Mouse (Mus musculus): ENCODE data around the gene Sim2. TPM values are rescaled to one million over a fixed set of nuclear protein-coding genes. Genes with fewer than 3 reads are reported as not detected.

The Sim2 gene
- polyA plus RNA-seq, 1 experiment from 2014 or later, result 0.32 TPM

DNA sequence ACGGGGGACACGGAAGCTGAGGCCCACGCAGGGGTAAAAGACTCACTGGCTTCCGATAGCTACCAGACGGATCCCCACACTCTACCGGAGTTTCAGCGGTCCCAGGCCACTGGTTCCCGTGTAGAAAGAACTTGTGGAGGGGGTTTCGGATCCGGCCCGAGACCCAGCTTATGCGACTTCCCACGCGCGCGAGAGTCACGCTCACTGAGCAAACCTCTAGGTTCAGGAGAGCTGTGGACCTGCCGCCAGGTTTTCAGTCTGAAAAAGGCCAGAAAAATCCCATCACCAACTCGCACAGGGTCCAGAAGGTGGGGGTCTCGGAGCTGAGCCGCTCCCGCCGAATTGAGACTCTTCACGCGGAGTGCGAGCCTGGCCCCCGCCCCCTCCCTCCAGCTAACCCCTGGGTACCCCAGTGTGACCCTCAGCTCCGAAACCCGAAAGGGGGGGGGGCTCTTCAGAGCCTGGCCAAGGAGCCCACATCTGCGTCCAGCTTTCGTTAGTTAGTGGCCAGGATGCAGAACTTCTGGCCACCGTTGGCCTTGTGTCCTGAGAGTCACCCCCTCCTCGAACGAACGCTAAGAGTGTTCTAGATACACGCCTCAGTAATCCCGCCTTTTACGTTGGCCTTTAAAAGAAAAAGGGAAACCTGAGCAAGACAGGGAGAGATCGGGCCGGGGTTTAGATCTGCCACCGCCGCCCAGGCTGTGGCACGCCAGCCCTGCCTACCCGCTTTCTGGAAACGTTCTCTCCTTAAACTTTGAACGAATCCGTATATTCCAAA lies 5.5 kb upstream of the Sim2 start:
- POLR2A ChIA-PET, result no interaction called here
- CTCF ChIA-PET, result no interaction called here
- H3K27me3 ChIP-seq, result no peaks in the 10 kb centered on the region
- DNase-seq (ENCODE audit: low read depth, low spot score) (no peak), ATAC-seq (no peak)
- in situ Hi-C loops (cut with MboI; ENCODE audit: low pct_unique_long_range_greater_than_20kb), result no loop called here
- TF ChIP-seq CTCF (IDR thresholded peaks at IDR 0.05), result no peak

DNA sequence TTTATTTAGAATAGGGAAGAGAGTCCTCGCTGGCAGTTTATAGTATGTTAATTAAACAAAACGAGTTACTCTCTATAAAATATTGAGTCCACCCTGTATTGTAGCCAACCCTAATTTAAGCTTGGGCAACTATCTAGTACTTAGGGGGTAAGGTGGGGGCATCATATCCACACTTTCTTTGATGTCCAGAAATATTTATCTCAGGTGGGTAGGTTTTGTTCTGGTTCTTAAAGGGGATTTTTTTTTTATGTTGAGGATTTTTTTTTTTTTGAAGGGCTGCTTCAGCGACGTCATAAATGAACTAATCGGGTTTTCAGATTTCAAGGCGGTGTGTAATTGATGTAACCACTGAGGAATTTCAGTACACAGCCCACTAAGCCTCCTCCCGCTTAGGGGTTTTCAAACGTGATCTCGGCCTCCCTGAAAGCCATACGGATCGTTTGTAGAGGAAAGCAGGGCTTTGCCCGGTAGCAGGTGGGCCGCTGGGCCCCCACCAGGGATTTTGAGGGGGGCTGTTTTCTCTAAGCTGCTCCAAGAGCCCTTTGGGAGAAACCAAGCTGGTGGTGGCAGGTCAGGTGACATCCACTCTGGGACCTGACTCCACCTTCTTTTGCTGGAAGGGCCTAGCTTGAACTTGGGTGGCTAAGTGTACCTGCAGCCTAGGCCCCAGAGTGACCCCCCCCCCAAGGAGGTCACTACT lies 4.7 kb upstream of the Sim2 start:
- in situ Hi-C loops (cut with MboI; ENCODE audit: low pct_unique_long_range_greater_than_20kb), result no loop called here
- no peaks in the 10 kb centered on the region for H3K27me3 ChIP-seq
- ATAC-seq, result no peak
- ChIA-PET POLR2A (no interaction called here), CTCF (no interaction called here)
- TF ChIP-seq CTCF (IDR thresholded peaks at IDR 0.05), result no peak
- no peak for DNase-seq (ENCODE audit: low read depth, low spot score)

DNA sequence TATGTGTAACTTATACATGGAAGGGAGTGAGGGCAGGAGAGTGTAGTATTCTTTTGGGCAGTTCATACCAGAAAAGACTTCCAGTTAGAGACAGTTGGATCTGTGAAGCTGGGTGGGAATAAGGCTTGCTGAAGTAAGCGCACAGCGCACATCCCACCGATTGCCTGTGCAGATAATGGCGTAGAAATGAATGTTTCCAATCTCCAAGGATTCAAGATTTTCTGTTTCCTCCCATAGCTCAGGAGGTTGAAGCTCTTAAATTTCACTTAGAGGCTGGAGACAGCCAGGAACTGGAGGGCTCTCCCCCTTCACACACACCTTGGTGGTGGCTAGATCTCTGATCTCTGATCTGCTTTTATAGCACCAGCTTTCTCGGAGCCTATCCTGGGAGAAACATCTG lies 3.1 kb upstream of the Sim2 start:
- no peak for DNase-seq (ENCODE audit: low read depth, low spot score)
- no peak for TF ChIP-seq CTCF (IDR thresholded peaks at IDR 0.05)
- ATAC-seq, result no peak
- in situ Hi-C loops (cut with MboI; ENCODE audit: low pct_unique_long_range_greater_than_20kb), result no loop called here
- no peaks in the 10 kb centered on the region for H3K27me3 ChIP-seq
- ChIA-PET POLR2A (no interaction called here), CTCF (no interaction called here)

DNA sequence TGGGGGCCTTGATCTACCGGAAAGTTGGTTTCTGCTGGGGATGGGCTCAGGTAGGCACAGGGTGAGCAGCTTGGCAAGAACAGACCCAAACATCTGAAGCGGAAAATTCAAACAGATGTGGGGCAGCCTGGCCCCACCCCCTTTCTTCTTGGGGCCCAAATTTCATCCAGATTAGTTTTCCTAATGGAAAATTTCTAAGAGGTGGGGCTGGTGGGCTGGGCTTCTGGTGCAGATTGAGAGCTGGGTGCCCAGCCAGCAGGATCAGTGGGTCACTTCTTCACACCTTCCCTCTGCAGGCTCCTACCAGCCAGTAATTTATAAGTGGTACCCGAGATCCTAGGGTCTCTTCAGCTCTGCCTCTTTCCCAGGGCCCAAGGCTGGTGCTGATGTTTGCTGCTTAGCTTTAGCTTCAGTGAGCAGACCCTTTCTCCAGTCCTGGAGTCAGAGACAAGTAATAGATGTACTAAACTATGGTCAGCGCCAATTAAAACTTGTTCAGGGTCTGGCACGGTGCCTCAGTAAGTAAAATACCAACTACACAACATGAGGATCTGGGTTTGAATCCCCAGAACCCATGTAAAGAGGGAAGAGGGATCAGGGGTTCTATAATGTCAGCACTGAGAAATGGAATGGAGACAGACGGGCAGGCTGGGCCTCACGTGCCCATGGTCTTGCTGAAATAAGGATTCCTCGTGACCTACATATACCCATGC lies 2.6 kb upstream of the Sim2 start:
- in situ Hi-C loops (cut with MboI; ENCODE audit: low pct_unique_long_range_greater_than_20kb), result no loop called here
- CTCF ChIA-PET, result no interaction called here
- TF ChIP-seq CTCF (IDR thresholded peaks at IDR 0.05), result no peak
- POLR2A ChIA-PET, result interaction anchor here (0.7 kb wide), 1 partner anchor 45 kb away, joined by 3 read pairs; no protein-coding TSS in a partner anchor
- H3K27me3 ChIP-seq, result no peaks in the 10 kb centered on the region
- ATAC-seq (no peak), DNase-seq (ENCODE audit: low read depth, low spot score) (no peak)

DNA sequence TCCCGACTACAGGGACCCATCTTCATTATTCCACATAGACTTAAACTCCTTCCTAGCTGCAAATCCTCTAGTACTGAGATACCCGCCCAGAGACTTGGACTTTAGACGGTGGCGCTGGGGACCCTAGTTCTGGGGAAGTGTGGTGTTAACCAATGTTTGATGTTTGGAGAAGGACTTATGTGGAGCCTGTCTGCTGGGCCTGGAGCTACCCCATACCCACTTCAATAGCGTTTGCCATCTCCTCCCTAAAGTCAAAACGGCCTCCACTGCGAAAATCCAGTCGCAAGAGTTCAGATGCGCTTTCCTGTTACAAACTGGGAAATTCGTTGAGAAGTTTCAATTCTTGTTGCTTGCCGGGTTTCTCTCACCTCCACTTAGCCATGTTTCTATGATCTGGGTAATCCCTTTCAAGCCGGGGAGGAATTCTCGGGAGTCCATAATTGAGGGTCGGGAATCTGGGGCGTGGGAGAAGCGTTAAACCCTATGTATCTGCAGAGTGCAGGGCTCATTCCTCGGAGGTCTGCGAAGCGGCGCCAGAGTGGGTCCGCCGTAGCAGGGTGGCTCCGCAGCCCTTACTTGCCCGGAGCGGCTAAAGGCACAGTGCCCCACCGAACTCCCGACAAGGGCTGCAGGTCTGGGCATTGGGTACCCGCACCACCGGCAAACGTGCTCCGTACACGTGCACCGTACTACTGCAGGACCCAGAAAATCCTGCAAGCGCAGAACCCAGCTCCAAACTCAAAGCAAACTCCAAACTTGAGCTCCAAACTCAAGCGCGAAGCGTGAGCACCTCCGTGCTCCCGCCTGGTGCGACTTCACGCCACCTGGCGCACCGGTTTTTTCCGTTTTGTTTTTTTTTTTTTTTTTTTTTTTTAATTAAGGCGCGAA lies 1.5 kb upstream of the Sim2 start:
- CTCF ChIA-PET, result no interaction called here
- no peaks in the 10 kb centered on the region for H3K27me3 ChIP-seq
- DNase-seq (ENCODE audit: low read depth, low spot score) (no peak), ATAC-seq (no peak)
- POLR2A ChIA-PET, result interaction anchor here (0.7 kb wide), 1 partner anchor 44 kb away, joined by 3 read pairs; no protein-coding TSS in a partner anchor
- TF ChIP-seq CTCF (IDR thresholded peaks at IDR 0.05), result no peak
- in situ Hi-C loops (cut with MboI; ENCODE audit: low pct_unique_long_range_greater_than_20kb), result no loop called here

DNA sequence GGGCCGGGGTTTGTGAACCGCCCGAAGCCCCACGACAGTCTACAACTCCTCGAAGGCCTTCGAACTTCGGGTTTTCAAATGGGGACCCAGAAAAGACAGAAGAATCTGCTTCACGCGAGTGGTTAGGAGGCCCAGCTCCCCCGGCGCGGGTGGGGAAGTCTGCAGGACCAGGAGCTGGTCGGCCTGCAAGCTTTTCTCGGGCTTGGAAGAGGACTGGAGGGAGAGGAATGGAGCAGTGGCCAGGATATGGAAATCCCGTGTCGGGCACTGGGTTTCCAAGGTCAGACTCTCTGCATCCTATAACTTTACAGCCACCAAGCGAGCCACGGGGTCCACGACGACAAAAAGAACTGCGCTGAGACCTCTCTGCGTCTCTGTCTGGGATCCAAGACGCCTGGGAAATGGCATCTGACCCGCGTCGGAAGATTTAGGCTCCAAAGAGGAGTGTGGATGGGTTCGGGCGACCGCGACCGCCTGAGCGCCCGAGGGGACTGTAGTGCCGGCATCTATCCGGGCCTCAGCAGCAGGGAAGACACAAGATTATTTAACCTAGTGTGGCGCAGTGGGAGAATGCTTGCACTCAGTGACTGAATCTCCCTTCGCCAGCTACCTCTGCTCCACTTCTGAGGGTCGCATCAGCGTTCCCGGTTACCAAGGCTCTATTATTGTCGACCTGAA lies 744 bp upstream of the Sim2 start:
- ATAC-seq (no peak), DNase-seq (ENCODE audit: low read depth, low spot score) (no peak)
- ChIA-PET CTCF (no interaction called here), POLR2A (no interaction called here)
- in situ Hi-C loops (cut with MboI; ENCODE audit: low pct_unique_long_range_greater_than_20kb), result no loop called here
- TF ChIP-seq CTCF (IDR thresholded peaks at IDR 0.05), result no peak
- no peaks in the 10 kb centered on the region for H3K27me3 ChIP-seq

DNA sequence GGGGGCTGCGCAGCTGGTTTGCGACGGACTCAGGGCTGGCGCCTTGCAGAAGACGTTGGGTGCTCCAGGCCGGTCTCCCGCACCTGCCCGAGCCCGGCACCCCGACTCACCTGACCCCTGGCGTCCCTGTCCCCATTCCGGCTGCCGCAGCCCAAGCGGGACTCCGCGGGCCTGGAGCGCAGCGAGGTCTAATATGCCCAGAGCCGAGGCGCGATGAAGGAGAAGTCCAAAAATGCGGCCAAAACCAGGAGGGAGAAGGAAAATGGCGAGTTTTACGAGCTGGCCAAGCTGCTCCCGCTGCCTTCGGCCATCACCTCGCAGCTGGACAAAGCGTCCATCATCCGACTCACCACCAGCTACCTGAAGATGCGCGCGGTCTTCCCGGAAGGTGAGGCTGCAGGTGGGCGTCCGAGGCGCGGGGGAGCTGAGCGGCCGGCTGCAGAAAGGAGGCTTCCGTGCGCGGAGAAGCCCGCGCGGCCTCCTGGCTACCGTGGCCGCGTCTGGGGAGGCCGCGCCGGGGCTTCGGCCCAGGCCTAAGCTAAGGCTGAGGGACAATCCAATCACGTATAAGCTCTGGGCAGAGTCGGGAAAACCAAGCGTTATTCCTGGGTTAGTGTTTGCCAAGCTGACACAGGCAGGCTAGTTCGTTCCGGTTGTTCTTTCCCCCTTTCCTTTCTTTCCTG lies 1.0 kb downstream of the Sim2 start:
- in situ Hi-C loops (cut with MboI; ENCODE audit: low pct_unique_long_range_greater_than_20kb), result no loop called here
- CTCF ChIA-PET, result no interaction called here
- TF ChIP-seq CTCF (IDR thresholded peaks at IDR 0.05), result no peak
- no peak for ATAC-seq
- DNase-seq (ENCODE audit: low read depth, low spot score), result no peak
- H3K27me3 ChIP-seq, result no peaks in the 10 kb centered on the region
- POLR2A ChIA-PET, result no interaction called here

- DNase-seq (ENCODE audit: low read depth, low spot score), result no peak
Measured at GRCm38 (mm10) chr16:94086701-94087569, 2.2 kb downstream of the Sim2 start.

More at GRCm38 (mm10) chr16:94086701-94087569, 2.2 kb downstream of the Sim2 start:
- TF ChIP-seq CTCF (IDR thresholded peaks at IDR 0.05), result no peak
- no peak for ATAC-seq
- in situ Hi-C loops (cut with MboI; ENCODE audit: low pct_unique_long_range_greater_than_20kb), result no loop called here
- ChIA-PET POLR2A (no interaction called here), CTCF (no interaction called here)
- H3K27me3 ChIP-seq, result peaks cover 2% of the 10 kb centered on the region

All from Patski (cell line).